Mouse (Mus musculus): ENCODE measurements at regions not wholly inside any gene's neighbourhood (a gene's known extent, or its start where the extent isn't known, plus 50 kb on each side); places are given as distances from the start of the nearest gene placed in this dataset.
A peak's percentile ranks its signal among the peaks of the same experiment; 100 is the strongest.
"Not testable (repeated sequence)": the region's sequence is repeated elsewhere in the genome, so short reads cannot be mapped to it uniquely, and the experiment has no call there.

GRCm38 (mm10) chr15:15082577-15083128, 1645.9 kb upstream of the Cdh9 start:
- Histone ChIP-seq H3K27me3 (ENCODE audit: control insufficient read depth, insufficient read depth, insufficient read length) (no peaks in the 10 kb centered on the region), H3K79me2 (ENCODE audit: control insufficient read depth, insufficient read depth) (no peaks in the 10 kb centered on the region), H3K36me3 (ENCODE audit: control insufficient read depth, insufficient read depth) (no peaks in the 10 kb centered on the region), H3K4me3 (no peak overlapping the region), H3ac (ENCODE audit: control insufficient read depth, insufficient read length) (no peak overlapping the region), H3K4me2 (ENCODE audit: low read depth) (no peak overlapping the region)
- TF ChIP-seq MAX (IDR thresholded peaks at IDR 0.05; ENCODE audit: low read depth) = no peak
- no peak for TF ChIP-seq E2F4 (IDR thresholded peaks at IDR 0.05; ENCODE audit: insufficient read depth)
- no peak for TF ChIP-seq USF1 (IDR thresholded peaks at IDR 0.05; ENCODE audit: low read depth)
- no peak for TF ChIP-seq TCF12 (IDR thresholded peaks at IDR 0.05; ENCODE audit: insufficient read depth, poor library complexity, severe bottlenecking)
- no peak for TF ChIP-seq MYOG (IDR thresholded peaks at IDR 0.05; ENCODE audit: control insufficient read depth in 1 of 3, insufficient read depth in 1 of 3, insufficient read length in 2 of 3, low read depth in 2 of 3)
- TF ChIP-seq POLR2AphosphoS2 (IDR thresholded peaks at IDR 0.05; ENCODE audit: insufficient read length, low read depth) = no peak
- TF ChIP-seq CEBPB (IDR thresholded peaks at IDR 0.05; ENCODE audit: insufficient read depth, poor library complexity, severe bottlenecking) = no peak
- TF ChIP-seq SRF (IDR thresholded peaks at IDR 0.05; ENCODE audit: control insufficient read depth, insufficient read length, low read depth) = no peak
- no peak for TF ChIP-seq MYOD1 (IDR thresholded peaks at IDR 0.05; ENCODE audit: control insufficient read depth in 1 of 3, insufficient read length in 2 of 3, low read depth in 2 of 3)
- no peak for TF ChIP-seq REST (IDR thresholded peaks at IDR 0.05; ENCODE audit: insufficient read depth, insufficient read length)
- TF ChIP-seq TCF3 (IDR thresholded peaks at IDR 0.05; ENCODE audit: insufficient read length, low read depth) = no peak
- TF ChIP-seq POLR2A (IDR thresholded peaks at IDR 0.05; ENCODE audit: insufficient read length, low read depth) = no peak

GRCm38 (mm10) chr15:15088696-15089095, 1639.9 kb upstream of the Cdh9 start:
- not testable (repeated sequence) for H3K36me3 ChIP-seq (ENCODE audit: control insufficient read depth, insufficient read depth); H3ac ChIP-seq (ENCODE audit: control insufficient read depth, insufficient read length); H3K79me2 ChIP-seq (ENCODE audit: control insufficient read depth, insufficient read depth); H3K27me3 ChIP-seq (ENCODE audit: control insufficient read depth, insufficient read depth, insufficient read length); H3K4me3 ChIP-seq; H3K4me2 ChIP-seq (ENCODE audit: low read depth)

- not testable (repeated sequence) for H3K36me3 ChIP-seq (ENCODE audit: control insufficient read depth, insufficient read depth); H3K79me2 ChIP-seq (ENCODE audit: control insufficient read depth, insufficient read depth); H3K27me3 ChIP-seq (ENCODE audit: control insufficient read depth, insufficient read depth, insufficient read length); H3ac ChIP-seq (ENCODE audit: control insufficient read depth, insufficient read length)
- Histone ChIP-seq H3K4me2 (ENCODE audit: low read depth) (peak overlapping the region; percentile 79), H3K4me3 (peak overlapping the region; percentile 9)
These were observed 1638.8 kb upstream of the Cdh9 start for GRCm38 (mm10) chr15:15089783-15090182.

DNA sequence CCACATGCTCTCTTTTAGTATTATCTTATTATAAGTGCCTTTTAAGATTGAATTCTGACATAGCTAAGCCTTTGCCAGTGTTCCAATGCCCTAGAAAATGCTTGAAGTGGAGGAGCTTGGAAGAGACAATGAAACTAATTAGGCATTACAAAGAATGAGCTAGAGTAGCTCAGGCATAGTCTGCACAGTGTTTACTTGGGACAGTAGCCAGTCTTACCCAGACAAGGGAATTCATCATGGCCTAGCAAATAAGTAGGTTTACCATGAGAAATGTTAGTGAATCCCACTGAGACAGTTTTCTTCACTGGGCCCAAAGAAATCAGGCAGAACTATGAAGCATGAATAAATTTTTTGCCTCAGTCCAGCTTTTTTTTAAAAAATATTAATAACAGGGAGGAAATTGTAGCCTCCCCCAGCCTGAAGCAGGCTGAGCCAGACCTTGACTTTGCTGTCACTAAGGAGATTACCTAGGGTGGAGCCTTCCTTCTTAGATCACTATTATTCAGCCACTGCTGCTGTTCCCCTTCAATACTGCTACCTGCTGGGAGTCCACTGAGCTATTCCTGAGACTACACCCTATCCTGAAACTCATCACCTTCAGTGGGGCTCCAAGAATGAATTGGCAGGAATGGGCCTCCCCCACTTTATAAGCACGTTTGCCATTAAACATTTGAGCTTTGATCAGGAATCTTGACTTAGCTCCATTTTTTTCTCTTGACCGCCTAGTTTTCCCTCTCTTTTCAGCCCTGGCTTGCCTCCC, 1636.8 kb upstream of the Cdh9 start:
- Histone ChIP-seq H3K4me3 (no peak overlapping the region), H3K27me3 (ENCODE audit: control insufficient read depth, insufficient read depth, insufficient read length) (no peaks in the 10 kb centered on the region), H3ac (ENCODE audit: control insufficient read depth, insufficient read length) (no peak overlapping the region), H3K36me3 (ENCODE audit: control insufficient read depth, insufficient read depth) (no peaks in the 10 kb centered on the region), H3K79me2 (ENCODE audit: control insufficient read depth, insufficient read depth) (no peaks in the 10 kb centered on the region), H3K4me2 (ENCODE audit: low read depth) (peak overlapping the region; percentile 79)
- TF ChIP-seq POLR2A (IDR thresholded peaks at IDR 0.05; ENCODE audit: insufficient read length, low read depth) (no peak), USF1 (IDR thresholded peaks at IDR 0.05; ENCODE audit: low read depth) (no peak), CEBPB (IDR thresholded peaks at IDR 0.05; ENCODE audit: insufficient read depth, poor library complexity, severe bottlenecking) (no peak), TCF12 (IDR thresholded peaks at IDR 0.05; ENCODE audit: insufficient read depth, poor library complexity, severe bottlenecking) (no peak), TCF3 (IDR thresholded peaks at IDR 0.05; ENCODE audit: insufficient read length, low read depth) (no peak), MYOG (IDR thresholded peaks at IDR 0.05; ENCODE audit: control insufficient read depth in 1 of 3, insufficient read depth in 1 of 3, insufficient read length in 2 of 3, low read depth in 2 of 3) (no peak), SRF (IDR thresholded peaks at IDR 0.05; ENCODE audit: control insufficient read depth, insufficient read length, low read depth) (no peak), MAX (IDR thresholded peaks at IDR 0.05; ENCODE audit: low read depth) (no peak), E2F4 (IDR thresholded peaks at IDR 0.05; ENCODE audit: insufficient read depth) (no peak), MYOD1 (IDR thresholded peaks at IDR 0.05; ENCODE audit: control insufficient read depth in 1 of 3, insufficient read length in 2 of 3, low read depth in 2 of 3) (no peak), POLR2AphosphoS2 (IDR thresholded peaks at IDR 0.05; ENCODE audit: insufficient read length, low read depth) (no peak)

DNA sequence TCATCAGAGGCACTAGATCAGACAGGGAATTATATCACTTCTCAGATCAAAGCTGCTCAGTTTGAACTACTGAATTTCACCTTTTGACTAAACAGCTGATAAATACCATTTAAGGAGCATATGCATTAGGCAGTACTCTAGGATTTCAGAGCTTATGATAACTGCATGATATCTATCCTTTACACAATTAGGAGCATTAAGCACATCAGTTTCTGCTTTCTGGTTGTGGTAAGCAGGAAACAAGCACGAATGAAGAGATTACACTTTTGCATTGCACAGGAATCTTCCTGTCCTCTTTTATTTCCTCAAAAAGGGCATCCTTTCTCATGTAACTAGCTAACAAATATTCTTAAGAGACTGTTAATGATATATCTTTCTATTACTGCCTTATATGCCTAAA, 1631.2 kb upstream of the Cdh9 start:
- H3K79me2 ChIP-seq (ENCODE audit: control insufficient read depth, insufficient read depth) = no peaks in the 10 kb centered on the region
- no peak overlapping the region for H3K4me2 ChIP-seq (ENCODE audit: low read depth)
- no peaks in the 10 kb centered on the region for H3K27me3 ChIP-seq (ENCODE audit: control insufficient read depth, insufficient read depth, insufficient read length)
- TF ChIP-seq TCF12 (IDR thresholded peaks at IDR 0.05; ENCODE audit: insufficient read depth, poor library complexity, severe bottlenecking) (no peak), MYOG (IDR thresholded peaks at IDR 0.05; ENCODE audit: control insufficient read depth in 1 of 3, insufficient read depth in 1 of 3, insufficient read length in 2 of 3, low read depth in 2 of 3) (no peak), POLR2AphosphoS2 (IDR thresholded peaks at IDR 0.05; ENCODE audit: insufficient read length, low read depth) (no peak), MAX (IDR thresholded peaks at IDR 0.05; ENCODE audit: low read depth) (no peak), E2F4 (IDR thresholded peaks at IDR 0.05; ENCODE audit: insufficient read depth) (no peak), SRF (IDR thresholded peaks at IDR 0.05; ENCODE audit: control insufficient read depth, insufficient read length, low read depth) (no peak)
- H3ac ChIP-seq (ENCODE audit: control insufficient read depth, insufficient read length) = no peak overlapping the region
- no peak overlapping the region for H3K4me3 ChIP-seq
- no peaks in the 10 kb centered on the region for H3K36me3 ChIP-seq (ENCODE audit: control insufficient read depth, insufficient read depth)

Data from myocyte (in vitro differentiated cells).